Mouse (Mus musculus) gastrocnemius, adult 8-10 months (tissue): Measurements from ENCODE around the gene Vmn1r46. TPM values are rescaled to one million over a fixed set of nuclear protein-coding genes. Genes with fewer than 3 reads are reported as not detected.
"Not testable (repeated sequence)": the region's sequence is repeated elsewhere in the genome, so short reads cannot be mapped to it uniquely, and the experiment has no call there.

ENCODE experiments used
- DNase-seq, 2 experiments: peaks; one replicate each; pipeline ENCODE4 v3.0.0; 2022; ENCODE audit warnings: low spot score in 2 of 2
- total RNA-seq, 4 experiments: library from RNA; stranded (reverse); gene quantifications; 2 replicates each; pipeline ENCODE4 v1.2.4; 2022

Vmn1r46 gene
- total RNA-seq = not detected

DNA sequence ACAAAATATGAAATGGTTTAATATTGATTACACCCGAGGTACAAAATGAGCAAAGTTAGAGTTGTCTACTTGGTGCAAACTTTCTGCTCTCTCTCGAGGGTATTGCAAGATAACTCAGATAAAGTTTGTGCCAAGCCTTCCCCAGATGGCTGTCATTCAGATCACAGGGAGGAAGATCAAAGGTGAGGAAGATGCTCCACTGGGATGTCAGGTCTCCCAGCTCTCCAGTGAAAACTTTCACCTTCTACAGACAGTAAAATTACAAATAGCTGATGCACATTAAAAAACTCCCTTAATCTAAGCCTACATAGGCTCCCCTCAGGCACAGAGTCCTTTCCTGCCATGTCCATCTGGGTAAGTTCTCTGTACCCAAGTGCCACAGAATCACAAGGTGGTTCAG lies at the start of gene Vmn1r46:
Gene Vmn1r46, plus strand, starts transcription at position 301 of the 400 bp plus-strand sequence.
- no peak for DNase-seq

DNA sequence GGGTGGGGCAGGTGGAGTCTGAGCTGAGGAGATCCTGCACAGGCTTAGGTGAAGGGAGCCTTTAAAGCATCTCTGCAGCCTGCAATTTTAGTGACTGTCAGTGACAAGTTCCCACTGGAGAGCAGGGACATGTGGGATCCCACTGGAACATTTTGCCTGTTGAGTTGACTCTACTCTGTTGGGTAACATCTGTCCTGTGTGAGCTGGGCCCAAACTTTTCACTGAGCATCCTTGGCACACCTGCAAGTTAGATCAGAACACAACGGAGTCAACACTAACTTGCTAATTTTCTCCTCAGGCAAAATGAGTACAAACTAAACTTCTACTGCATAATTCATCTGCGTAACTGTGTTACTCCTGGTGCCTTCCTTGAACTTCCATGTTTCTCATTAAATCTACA lies 28.6 kb upstream of the Vmn1r46 start, which contains the start of gene Vmn1r45:
Gene Vmn1r45, minus strand, starts transcription at position 101 of the 400 bp plus-strand sequence.
- DNase-seq = not testable (repeated sequence)

GRCm38 (mm10) chr6:89940926-89941325 lies 28.2 kb upstream of the Vmn1r46 start:
- no peak for DNase-seq

- DNase-seq = no peak
Measured at GRCm38 (mm10) chr6:89953556-89953955, 15.6 kb upstream of the Vmn1r46 start.

- no peak for DNase-seq
Measured at GRCm38 (mm10) chr6:89966341-89966740, 2.8 kb upstream of the Vmn1r46 start.

- DNase-seq = no peak
Measured at GRCm38 (mm10) chr6:89985989-89986388, 16.9 kb downstream of the Vmn1r46 start.

- DNase-seq = not testable (repeated sequence)
Measured at GRCm38 (mm10) chr6:90015847-90016246, 46.7 kb downstream of the Vmn1r46 start, which contains the start of gene Vmn1r47. Vmn1r47 (plus strand) TSS chr6:90016147.

Other genes starting within 250 kb of the Vmn1r46 start
- gene Vmn1r41, start 228.5 kb upstream of the Vmn1r46 start, total RNA-seq = not detected
- gene Vmn1r42, start 92.9 kb upstream of the Vmn1r46 start, total RNA-seq = not detected
- not detected for gene Vmn1r43, start 92.9 kb upstream of the Vmn1r46 start, total RNA-seq
- gene Vmn1r44, start 85.7 kb upstream of the Vmn1r46 start, total RNA-seq = not detected
- gene Vmn1r45, start 28.7 kb upstream of the Vmn1r46 start, total RNA-seq = not detected
- gene Vmn1r47, start 46.8 kb downstream of the Vmn1r46 start, total RNA-seq = not detected
- not detected for gene Vmn1r48, start 67.5 kb downstream of the Vmn1r46 start, total RNA-seq
- not detected for gene Vmn1r49, start 109.2 kb downstream of the Vmn1r46 start, total RNA-seq
- not detected for gene Vmn1r50, start 132.1 kb downstream of the Vmn1r46 start, total RNA-seq
- not detected for gene Vmn1r51, start 153.3 kb downstream of the Vmn1r46 start, total RNA-seq
- not detected for gene Vmn1r52, start 205.5 kb downstream of the Vmn1r46 start, total RNA-seq
- gene V1ra8, start 233.5 kb downstream of the Vmn1r46 start, total RNA-seq = not detected